Comparison of ENCODE assay signal across 14 mouse cellular contexts in genomic region chr11:69614257-69614588, GRCm38 (mm10). TPM values are rescaled to one million over a fixed set of nuclear protein-coding genes. Genes with fewer than 3 reads are reported as not detected.
DNase-seq lines count a peak whose midpoint lies in the region; ATAC-seq and TF ChIP-seq lines count a peak whose summit lies in the region.
"Not testable (repeated sequence)": the region's sequence is repeated elsewhere in the genome, so short reads cannot be mapped to it uniquely, and the experiment has no call there.
"Had no signal": no experiment of that assay in that cellular context is flagged by ENCODE, and none has a peak within 500 bp of the region (broad histone marks: within the 10 kb centered on the region; RNA-seq: fewer than 3 reads in every experiment).

No protein-coding gene starts in this region.

- H3K27me3 ChIP-seq in forebrain, embryonic 10.5 days (ENCODE audit: poor library complexity, severe bottlenecking) = peaks cover 34% of the 10 kb centered on the region
- H3K27me3 ChIP-seq in heart, embryonic 13.5 days (replicated peaks) = peaks cover 23% of the 10 kb centered on the region
- H3K27me3 ChIP-seq in intestine, embryonic 15.5 days (replicated peaks); liver, embryonic 11.5 days (replicated peaks; ENCODE audit: control insufficient read depth, insufficient read depth, low read length); lung, embryonic 14.5 days (ENCODE audit: insufficient read depth, low read length); neural tube, embryonic 15.5 days (replicated peaks): not testable (repeated sequence)

- 56% methylated on average over 11 of the region's 11 CpGs for WGBS in forebrain, embryonic 10.5 days
- WGBS in heart, embryonic 13.5 days = 43% methylated on average over 11 of the region's 11 CpGs
- WGBS in intestine, embryonic 15.5 days = 56% methylated on average over 11 of the region's 11 CpGs
- WGBS in liver, embryonic 11.5 days = 49% methylated on average over 11 of the region's 11 CpGs
- 45% methylated on average over 11 of the region's 11 CpGs for WGBS in lung, embryonic 14.5 days
- 55% methylated on average over 11 of the region's 11 CpGs for WGBS in neural tube, embryonic 15.5 days

- H3K4me1 ChIP-seq in forebrain, embryonic 10.5 days = peaks cover 22% of the 10 kb centered on the region
- H3K4me1 ChIP-seq in heart, embryonic 13.5 days = peaks cover 13% of the 10 kb centered on the region
- H3K4me1 ChIP-seq in intestine, embryonic 15.5 days (replicated peaks); lung, embryonic 14.5 days (ENCODE audit: insufficient read depth); neural tube, embryonic 15.5 days: not testable (repeated sequence)
- peaks cover 27% of the 10 kb centered on the region for H3K4me1 ChIP-seq in liver, embryonic 11.5 days (replicated peaks; ENCODE audit: control insufficient read depth, insufficient read depth, low read length)

- peak; percentile 21 for DNase-seq in brain, adult 2 months (ENCODE audit: low read depth, low spot score)
- DNase-seq in forebrain, embryonic 10.5 days (ENCODE audit: extremely low spot score, low spot score); liver, embryonic 11.5 days (ENCODE audit: low spot score); lung, embryonic 14.5 days: not testable (repeated sequence)

- peak overlapping the region; percentile 52; the same call in 1 of the 2 replicates for H3K9ac ChIP-seq in heart, embryonic 13.5 days
- H3K9ac ChIP-seq in intestine, embryonic 15.5 days; liver, embryonic 11.5 days (ENCODE audit: low read depth, low read length); lung, embryonic 14.5 days; neural tube, embryonic 15.5 days (replicated peaks): not testable (repeated sequence)

- H3K27ac ChIP-seq in forebrain, embryonic 10.5 days = 0 out of 2 replicates have a peak overlapping the region, but pooled peaks have one; percentile 22
- not testable (repeated sequence) for H3K27ac ChIP-seq in heart, embryonic 13.5 days (replicated peaks); intestine, embryonic 15.5 days; liver, embryonic 11.5 days (ENCODE audit: low read depth, low read length); lung, embryonic 14.5 days (ENCODE audit: low read depth); neural tube, embryonic 15.5 days (replicated peaks)

- H3K9me3 ChIP-seq in forebrain, embryonic 10.5 days; heart, embryonic 13.5 days; intestine, embryonic 15.5 days; liver, embryonic 11.5 days (ENCODE audit: control insufficient read depth, low read length); lung, embryonic 14.5 days (ENCODE audit: low read depth, low read length); neural tube, embryonic 15.5 days (replicated peaks): not testable (repeated sequence)

- H3K4me2 ChIP-seq in heart, embryonic 13.5 days = peak overlapping the region; percentile 61
- peak overlapping the region; percentile 44 for H3K4me2 ChIP-seq in intestine, embryonic 15.5 days (replicated peaks)
- peak overlapping the region; percentile 83 for H3K4me2 ChIP-seq in liver, embryonic 11.5 days
- peak overlapping the region; percentile 45 for H3K4me2 ChIP-seq in lung, embryonic 14.5 days
- peak overlapping the region; percentile 36; the same call in 1 of the 2 replicates for H3K4me2 ChIP-seq in neural tube, embryonic 15.5 days

- not testable (repeated sequence) for H3K36me3 ChIP-seq in forebrain, embryonic 10.5 days (replicated peaks); heart, embryonic 13.5 days; intestine, embryonic 15.5 days; liver, embryonic 11.5 days (ENCODE audit: control insufficient read depth, insufficient read depth, low read length); lung, embryonic 14.5 days (ENCODE audit: insufficient read depth); neural tube, embryonic 15.5 days

- TF ChIP-seq CTCF in lung, embryonic 14.5 days (IDR thresholded peaks at IDR 0.05; ENCODE audit: low read depth) = not testable (repeated sequence)

- peak overlapping the region; percentile 32; the same call in 1 of the 2 replicates for H3K4me3 ChIP-seq in forebrain, embryonic 10.5 days
- peak overlapping the region; percentile 27 for H3K4me3 ChIP-seq in heart, embryonic 13.5 days
- not testable (repeated sequence) for H3K4me3 ChIP-seq in intestine, embryonic 15.5 days (replicated peaks); neural tube, embryonic 15.5 days (replicated peaks)
- H3K4me3 ChIP-seq in liver, embryonic 11.5 days (ENCODE audit: low read depth, low read length) = peak overlapping the region; percentile 43
- H3K4me3 ChIP-seq in lung, embryonic 14.5 days (ENCODE audit: low read depth, low read length) = peak overlapping the region; percentile 7

- not testable (repeated sequence) for ATAC-seq in heart, embryonic 13.5 days (ENCODE audit: extremely low read depth, insufficient number of reproducible peaks, low FRiP score, low TSS enrichment); liver, embryonic 11.5 days (replicated peaks; ENCODE audit: low FRiP score); lung, embryonic 14.5 days (ENCODE audit: insufficient read depth); neural tube, embryonic 15.5 days (ENCODE audit: low FRiP score)
- peak; percentile 22; the same call in 1 of the 2 replicates for ATAC-seq in intestine, embryonic 15.5 days

RNA-seq across cellular contexts. Expression of gene Shbg, which starts 3.5 kb away (rescaled TPM):
- not detected in 2 replicates for polyA plus RNA-seq in forebrain, embryonic 10.5 days (2016; fragmentation: Nextera tagmentation; extraction: Ambion mirVana)
- 0.23 and 1.7 TPM in 2 replicates for polyA plus RNA-seq in heart, embryonic 13.5 days (2015; fragmentation: Nextera tagmentation; extraction: Ambion mirVana)
- 0.34 and 0.43 TPM in 2 replicates for polyA plus RNA-seq in intestine, embryonic 15.5 days (2015; fragmentation: Nextera tagmentation; extraction: Ambion mirVana)
- 42.9 and 43.8 TPM in 2 replicates for polyA plus RNA-seq in liver, embryonic 11.5 days (2014; fragmentation: Nextera tagmentation; extraction: Ambion mirVana)
- not detected in 2 replicates for polyA plus RNA-seq in lung, embryonic 14.5 days (2014; fragmentation: Nextera tagmentation; extraction: Ambion mirVana)
- not detected in 2 replicates for polyA plus RNA-seq in neural tube, embryonic 15.5 days (2015; fragmentation: Nextera tagmentation; extraction: Ambion mirVana)
- polyA plus RNA-seq: forebrain, embryonic 15.5 days; hindbrain, embryonic 11.5 days; large intestine, adult 2 months; limb, embryonic 11.5 days; macrophage; midbrain, embryonic 12.5 days; neural tube, embryonic 11.5 days had no signal

RNA-seq across cellular contexts. Expression of gene Sat2, which starts 7.6 kb away (rescaled TPM):
- 13.7 and 15.4 TPM in 2 replicates for polyA plus RNA-seq in forebrain, embryonic 10.5 days (2016; fragmentation: Nextera tagmentation; extraction: Ambion mirVana)
- 17.5 and 18.1 TPM in 2 replicates for polyA plus RNA-seq in heart, embryonic 13.5 days (2015; fragmentation: Nextera tagmentation; extraction: Ambion mirVana)
- polyA plus RNA-seq in intestine, embryonic 15.5 days (2015; fragmentation: Nextera tagmentation; extraction: Ambion mirVana) = 14.1 and 16.7 TPM in 2 replicates
- polyA plus RNA-seq in liver, embryonic 11.5 days (2014; fragmentation: Nextera tagmentation; extraction: Ambion mirVana) = 16.7 and 18.0 TPM in 2 replicates
- polyA plus RNA-seq in lung, embryonic 14.5 days (2014; fragmentation: Nextera tagmentation; extraction: Ambion mirVana) = 18.0 and 18.3 TPM in 2 replicates
- 22.0 and 24.7 TPM in 2 replicates for polyA plus RNA-seq in neural tube, embryonic 15.5 days (2015; fragmentation: Nextera tagmentation; extraction: Ambion mirVana)

RNA-seq across cellular contexts. Expression of gene Atp1b2, which starts 8.5 kb away (rescaled TPM):
- polyA plus RNA-seq in forebrain, embryonic 10.5 days (2016; fragmentation: Nextera tagmentation; extraction: Ambion mirVana) = 4.3 and 4.6 TPM in 2 replicates
- 24.5 and 25.0 TPM in 2 replicates for polyA plus RNA-seq in heart, embryonic 13.5 days (2015; fragmentation: Nextera tagmentation; extraction: Ambion mirVana)
- polyA plus RNA-seq in intestine, embryonic 15.5 days (2015; fragmentation: Nextera tagmentation; extraction: Ambion mirVana) = 5.8 and 6.8 TPM in 2 replicates
- polyA plus RNA-seq in liver, embryonic 11.5 days (2014; fragmentation: Nextera tagmentation; extraction: Ambion mirVana) = 76.2 and 79.5 TPM in 2 replicates
- polyA plus RNA-seq in lung, embryonic 14.5 days (2014; fragmentation: Nextera tagmentation; extraction: Ambion mirVana) = 6.9 and 9.8 TPM in 2 replicates
- polyA plus RNA-seq in neural tube, embryonic 15.5 days (2015; fragmentation: Nextera tagmentation; extraction: Ambion mirVana) = 76.7 and 77.0 TPM in 2 replicates
- polyA plus RNA-seq: macrophage had no signal

RNA-seq across cellular contexts. Expression of gene Fxr2, which starts 18.6 kb away (rescaled TPM):
- 32.5 and 34.6 TPM in 2 replicates for polyA plus RNA-seq in forebrain, embryonic 10.5 days (2016; fragmentation: Nextera tagmentation; extraction: Ambion mirVana)
- 22.1 and 25.6 TPM in 2 replicates for polyA plus RNA-seq in heart, embryonic 13.5 days (2015; fragmentation: Nextera tagmentation; extraction: Ambion mirVana)
- polyA plus RNA-seq in intestine, embryonic 15.5 days (2015; fragmentation: Nextera tagmentation; extraction: Ambion mirVana) = 15.6 and 21.2 TPM in 2 replicates
- polyA plus RNA-seq in liver, embryonic 11.5 days (2014; fragmentation: Nextera tagmentation; extraction: Ambion mirVana) = 22.8 and 26.2 TPM in 2 replicates
- polyA plus RNA-seq in lung, embryonic 14.5 days (2014; fragmentation: Nextera tagmentation; extraction: Ambion mirVana) = 26.8 and 31.2 TPM in 2 replicates
- 32.5 and 38.7 TPM in 2 replicates for polyA plus RNA-seq in neural tube, embryonic 15.5 days (2015; fragmentation: Nextera tagmentation; extraction: Ambion mirVana)

RNA-seq across cellular contexts. Expression of gene Trp53, which starts 34.1 kb away (rescaled TPM):
- polyA plus RNA-seq in forebrain, embryonic 10.5 days (2016; fragmentation: Nextera tagmentation; extraction: Ambion mirVana) = 192 and 194 TPM in 2 replicates
- 82.6 and 86.5 TPM in 2 replicates for polyA plus RNA-seq in heart, embryonic 13.5 days (2015; fragmentation: Nextera tagmentation; extraction: Ambion mirVana)
- polyA plus RNA-seq in intestine, embryonic 15.5 days (2015; fragmentation: Nextera tagmentation; extraction: Ambion mirVana) = 140 and 143 TPM in 2 replicates
- polyA plus RNA-seq in liver, embryonic 11.5 days (2014; fragmentation: Nextera tagmentation; extraction: Ambion mirVana) = 196 and 198 TPM in 2 replicates
- 178 and 202 TPM in 2 replicates for polyA plus RNA-seq in lung, embryonic 14.5 days (2014; fragmentation: Nextera tagmentation; extraction: Ambion mirVana)
- polyA plus RNA-seq in neural tube, embryonic 15.5 days (2015; fragmentation: Nextera tagmentation; extraction: Ambion mirVana) = 51.8 and 85.1 TPM in 2 replicates

Comparison
In these comparisons a context has a peak if more than half of its experiments do, and no peak if none do; other contexts are left out.
1. RNA of gene Shbg, which starts 3.5 kb away (polyA plus RNA-seq): 42.9 to 43.8 TPM in liver, embryonic 11.5 days; 0.34 to 0.43 TPM in intestine, embryonic 15.5 days, 0.23 to 1.7 TPM in heart, embryonic 13.5 days, not detected in lung, embryonic 14.5 days, not detected in forebrain, embryonic 10.5 days and not detected in neural tube, embryonic 15.5 days; every median in the first group is over 10 times any median in the second.
2. Peak in every context shown above with its lines, with median percentiles within 50 percentile points of each other: H3K4me2 ChIP-seq.